Mouse (Mus musculus): ENCODE data around the gene Sectm1a. TPM values are rescaled to one million over a fixed set of nuclear protein-coding genes. Genes with fewer than 3 reads are reported as not detected.
A peak's percentile ranks its signal among the peaks of the same experiment; 100 is the strongest.

Sectm1a gene
- total and polyA plus RNA-seq, 2 experiments: 0.55 to 0.76 TPM

GRCm38 (mm10) chr11:121122024-121122670 is 41.1 kb upstream of the Sectm1a start:
- Histone ChIP-seq H3K79me2 (ENCODE audit: control insufficient read depth, insufficient read depth, low read length) (no peaks in the 10 kb centered on the region), H3K27me3 (ENCODE audit: control insufficient read depth, insufficient read depth, low read length) (no peaks in the 10 kb centered on the region), H3K36me3 (ENCODE audit: control insufficient read depth, insufficient read depth, low read length) (no peaks in the 10 kb centered on the region), H3K4me1 (ENCODE audit: control insufficient read depth, insufficient read depth, low read length) (no peaks in the 10 kb centered on the region; the same call in 1 of the 2 replicates), H3K4me3 (ENCODE audit: insufficient read depth, low read depth, low read length) (no peak overlapping the region), H3K27ac (replicated peaks; ENCODE audit: insufficient read depth, low read depth, low read length) (no peak overlapping the region), H3K9ac (ENCODE audit: low read depth, low read length) (no peak overlapping the region)
- TF ChIP-seq CTCF (IDR thresholded peaks at IDR 0.05; ENCODE audit: low read depth, low read length) (no peak), POLR2A (IDR thresholded peaks at IDR 0.05; ENCODE audit: extremely low read depth, insufficient read depth, low read length) (no peak)
- no peak for DNase-seq (ENCODE audit: extremely low read depth, low read depth, low spot score)
- 63% methylated on average over 2 of the region's 2 CpGs for WGBS

DNA sequence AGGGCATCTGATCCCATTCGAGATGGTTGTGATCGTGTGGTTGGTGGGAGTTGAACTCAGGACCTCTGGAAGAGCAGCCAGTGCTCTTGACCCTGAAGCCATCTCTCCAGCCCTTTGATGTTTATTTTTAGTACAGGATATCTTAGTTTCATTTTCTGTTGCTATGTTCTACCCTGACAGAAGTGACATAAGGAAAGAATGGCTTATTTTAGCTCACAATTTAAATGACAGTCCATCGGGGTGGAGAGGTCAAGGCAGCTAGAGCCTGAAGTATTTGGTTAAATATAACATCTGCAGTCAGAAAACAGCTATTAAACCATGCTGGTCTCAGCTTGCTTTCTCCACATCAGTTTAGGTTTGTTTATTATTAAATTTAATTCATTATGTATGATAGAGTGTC is 40.1 kb upstream of the Sectm1a start:
- no peak overlapping the region for H3K9ac ChIP-seq (ENCODE audit: low read depth, low read length)
- TF ChIP-seq CTCF (IDR thresholded peaks at IDR 0.05; ENCODE audit: low read depth, low read length): no peak
- TF ChIP-seq POLR2A (IDR thresholded peaks at IDR 0.05; ENCODE audit: extremely low read depth, insufficient read depth, low read length): no peak
- H3K36me3 ChIP-seq (ENCODE audit: control insufficient read depth, insufficient read depth, low read length): no peaks in the 10 kb centered on the region
- H3K4me3 ChIP-seq (ENCODE audit: insufficient read depth, low read depth, low read length): no peak overlapping the region
- H3K27ac ChIP-seq (replicated peaks; ENCODE audit: insufficient read depth, low read depth, low read length): no peak overlapping the region
- WGBS: 72% methylated on average over 3 of the region's 3 CpGs
- no peaks in the 10 kb centered on the region for H3K27me3 ChIP-seq (ENCODE audit: control insufficient read depth, insufficient read depth, low read length)
- DNase-seq (ENCODE audit: extremely low read depth, low read depth, low spot score): peak; percentile 17
- no peaks in the 10 kb centered on the region; the same call in 1 of the 2 replicates for H3K4me1 ChIP-seq (ENCODE audit: control insufficient read depth, insufficient read depth, low read length)
- no peaks in the 10 kb centered on the region for H3K79me2 ChIP-seq (ENCODE audit: control insufficient read depth, insufficient read depth, low read length)

- TF ChIP-seq POLR2A (IDR thresholded peaks at IDR 0.05; ENCODE audit: extremely low read depth, insufficient read depth, low read length): no peak
- H3K4me3 ChIP-seq (ENCODE audit: insufficient read depth, low read depth, low read length): no peak within 1 kb of the TSS
- no peaks in the 10 kb centered on the region; the same call in 1 of the 2 replicates for H3K4me1 ChIP-seq (ENCODE audit: control insufficient read depth, insufficient read depth, low read length)
- no peak within 1 kb of the TSS for H3K9ac ChIP-seq (ENCODE audit: low read depth, low read length)
- no peak within 1 kb of the TSS for H3K27ac ChIP-seq (replicated peaks; ENCODE audit: insufficient read depth, low read depth, low read length)
- no peaks in the 10 kb centered on the region for H3K79me2 ChIP-seq (ENCODE audit: control insufficient read depth, insufficient read depth, low read length)
- H3K27me3 ChIP-seq (ENCODE audit: control insufficient read depth, insufficient read depth, low read length): no peaks in the 10 kb centered on the region
- WGBS: 92% methylated on average over 3 of the region's 3 CpGs
- no peaks in the 10 kb centered on the region for H3K36me3 ChIP-seq (ENCODE audit: control insufficient read depth, insufficient read depth, low read length)
- DNase-seq (ENCODE audit: extremely low read depth, low read depth, low spot score): no peak
Observed at GRCm38 (mm10) chr11:121118577-121118976, 37.6 kb upstream of the Sectm1a start, which contains the start of gene Tex19.2. TSS of gene Tex19.2 (minus strand) at chr11:121118677.

DNA sequence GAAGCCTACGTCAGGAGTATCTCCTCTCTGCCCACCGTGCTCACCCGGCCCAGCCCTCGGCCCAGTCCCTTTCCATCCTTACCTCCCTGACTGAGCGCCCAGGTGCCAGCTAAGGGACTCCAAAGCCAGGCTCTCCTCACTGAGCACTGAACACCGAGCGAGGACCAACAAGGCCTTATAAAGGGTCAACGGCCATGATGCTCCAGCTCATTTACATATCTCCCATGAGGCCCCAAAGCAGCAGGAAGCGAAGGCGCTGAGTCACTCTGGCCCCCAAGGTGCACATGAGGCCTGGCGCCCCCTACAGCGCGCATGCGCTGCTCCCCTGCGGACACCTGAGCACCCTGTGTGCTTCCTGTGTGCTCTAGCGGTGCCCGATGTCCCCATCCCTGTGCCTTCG is 37.1 kb upstream of the Sectm1a start:
- TF ChIP-seq POLR2A (IDR thresholded peaks at IDR 0.05; ENCODE audit: extremely low read depth, insufficient read depth, low read length) (no peak), CTCF (IDR thresholded peaks at IDR 0.05; ENCODE audit: low read depth, low read length) (no peak)
- Histone ChIP-seq H3K4me1 (ENCODE audit: control insufficient read depth, insufficient read depth, low read length) (no peaks in the 10 kb centered on the region; the same call in 1 of the 2 replicates), H3K27ac (replicated peaks; ENCODE audit: insufficient read depth, low read depth, low read length) (no peak overlapping the region), H3K4me3 (ENCODE audit: insufficient read depth, low read depth, low read length) (no peak overlapping the region), H3K9ac (ENCODE audit: low read depth, low read length) (no peak overlapping the region), H3K36me3 (ENCODE audit: control insufficient read depth, insufficient read depth, low read length) (no peaks in the 10 kb centered on the region), H3K79me2 (ENCODE audit: control insufficient read depth, insufficient read depth, low read length) (no peaks in the 10 kb centered on the region), H3K27me3 (ENCODE audit: control insufficient read depth, insufficient read depth, low read length) (no peaks in the 10 kb centered on the region)
- WGBS: 96% methylated on average over 18 of the region's 18 CpGs
- no peak for DNase-seq (ENCODE audit: extremely low read depth, low read depth, low spot score)

DNA sequence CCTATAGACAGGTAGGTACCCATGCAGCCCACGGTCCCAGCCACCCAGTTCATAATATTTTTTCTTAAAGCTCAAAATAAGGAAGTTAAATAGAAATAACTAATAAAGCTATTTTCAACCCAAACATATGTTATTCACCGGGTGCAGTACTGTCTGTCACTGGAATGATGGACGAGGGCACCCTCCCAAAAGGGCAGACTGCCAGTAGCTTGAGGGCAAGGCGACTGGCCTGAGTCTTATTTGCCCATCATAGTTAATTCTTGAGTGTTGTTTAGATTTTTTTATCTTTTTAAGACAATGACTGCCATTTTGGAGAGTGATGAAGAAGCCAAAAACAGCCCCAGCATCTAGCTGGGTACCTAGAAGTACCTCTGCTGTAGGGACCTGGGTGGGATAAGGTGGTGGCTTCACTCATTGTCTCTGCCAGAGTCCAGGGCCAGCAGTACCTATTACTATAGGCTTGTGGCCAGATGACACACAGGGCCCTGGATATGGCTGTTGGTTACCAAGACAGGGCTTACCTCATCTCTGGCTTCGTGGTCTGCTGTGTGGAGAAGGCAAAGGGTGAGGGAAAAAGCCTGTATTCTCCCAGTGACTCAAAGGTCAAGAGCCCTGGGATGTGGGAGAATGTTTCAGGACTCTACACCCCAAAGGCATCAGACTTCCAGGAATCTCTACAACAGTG is 31.2 kb upstream of the Sectm1a start:
- Histone ChIP-seq H3K27ac (replicated peaks; ENCODE audit: insufficient read depth, low read depth, low read length) (no peak overlapping the region), H3K4me1 (ENCODE audit: control insufficient read depth, insufficient read depth, low read length) (peaks cover 2% of the 10 kb centered on the region; the same call in 1 of the 2 replicates), H3K9ac (ENCODE audit: low read depth, low read length) (no peak overlapping the region), H3K36me3 (ENCODE audit: control insufficient read depth, insufficient read depth, low read length) (no peaks in the 10 kb centered on the region), H3K4me3 (ENCODE audit: insufficient read depth, low read depth, low read length) (no peak overlapping the region), H3K27me3 (ENCODE audit: control insufficient read depth, insufficient read depth, low read length) (no peaks in the 10 kb centered on the region), H3K79me2 (ENCODE audit: control insufficient read depth, insufficient read depth, low read length) (no peaks in the 10 kb centered on the region)
- WGBS: 66% methylated on average over 5 of the region's 5 CpGs
- TF ChIP-seq CTCF (IDR thresholded peaks at IDR 0.05; ENCODE audit: low read depth, low read length) (no peak), POLR2A (IDR thresholded peaks at IDR 0.05; ENCODE audit: extremely low read depth, insufficient read depth, low read length) (no peak)
- no peak for DNase-seq (ENCODE audit: extremely low read depth, low read depth, low spot score)

DNA sequence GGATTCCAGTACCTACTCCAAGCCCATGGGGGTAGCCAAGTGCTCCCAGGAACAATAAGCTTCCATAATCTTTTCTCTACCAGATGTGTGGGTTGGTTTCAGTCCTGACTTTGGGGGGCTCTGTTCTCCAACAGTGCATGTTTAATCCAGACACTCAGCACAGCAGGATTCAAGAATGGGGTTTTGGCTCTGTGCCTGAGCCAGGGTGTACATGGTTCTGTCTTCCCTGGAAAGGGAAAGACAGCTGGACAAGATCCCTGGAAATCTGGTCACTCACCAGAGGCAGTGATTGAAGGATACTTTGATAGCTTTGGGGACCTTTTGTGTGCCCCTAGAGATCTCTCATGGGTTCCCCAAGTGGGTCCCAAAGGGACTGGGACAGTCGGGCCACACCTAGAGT is 30.6 kb upstream of the Sectm1a start:
- H3K79me2 ChIP-seq (ENCODE audit: control insufficient read depth, insufficient read depth, low read length): no peaks in the 10 kb centered on the region
- H3K36me3 ChIP-seq (ENCODE audit: control insufficient read depth, insufficient read depth, low read length): no peaks in the 10 kb centered on the region
- H3K27me3 ChIP-seq (ENCODE audit: control insufficient read depth, insufficient read depth, low read length): no peaks in the 10 kb centered on the region
- no peak overlapping the region for H3K9ac ChIP-seq (ENCODE audit: low read depth, low read length)
- H3K4me3 ChIP-seq (ENCODE audit: insufficient read depth, low read depth, low read length): no peak overlapping the region
- H3K4me1 ChIP-seq (ENCODE audit: control insufficient read depth, insufficient read depth, low read length): peaks cover 2% of the 10 kb centered on the region; the same call in 1 of the 2 replicates
- WGBS: 100% methylated on average over 1 of the region's 1 CpGs
- no peak for TF ChIP-seq POLR2A (IDR thresholded peaks at IDR 0.05; ENCODE audit: extremely low read depth, insufficient read depth, low read length)
- no peak for TF ChIP-seq CTCF (IDR thresholded peaks at IDR 0.05; ENCODE audit: low read depth, low read length)
- H3K27ac ChIP-seq (replicated peaks; ENCODE audit: insufficient read depth, low read depth, low read length): no peak overlapping the region
- no peak for DNase-seq (ENCODE audit: extremely low read depth, low read depth, low spot score)
